Mouse (Mus musculus): ENCODE measurements around the gene Siae. TPM values are rescaled to one million over a fixed set of nuclear protein-coding genes. Genes with fewer than 3 reads are reported as not detected.

Gene Siae
- total RNA-seq, 2 experiments from 2014 or later, result 8.4 to 8.7 TPM

DNA sequence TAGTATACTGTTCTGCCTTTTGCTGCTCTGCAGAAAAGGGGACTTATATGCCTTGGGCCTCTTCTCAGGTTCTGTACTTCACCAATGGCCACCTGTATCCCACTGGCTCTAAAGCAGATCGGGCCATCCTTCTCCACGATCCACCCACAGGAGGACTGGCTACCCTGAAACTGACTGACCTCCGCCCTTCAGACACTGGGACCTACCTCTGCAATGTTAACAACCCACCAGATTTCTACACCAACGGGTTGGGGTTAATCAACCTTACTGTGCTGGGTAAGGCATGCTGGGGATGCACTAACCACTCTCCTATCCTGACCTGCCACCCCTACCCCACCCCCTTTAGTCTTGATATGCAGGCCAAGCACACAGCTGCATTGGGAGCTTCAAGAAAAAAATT lies 15.3 kb upstream of the Siae start:
- intact Hi-C loops (cut with DNase I), result no loop called here
- no peak for DNase-seq (ENCODE audit: low spot score)

DNA sequence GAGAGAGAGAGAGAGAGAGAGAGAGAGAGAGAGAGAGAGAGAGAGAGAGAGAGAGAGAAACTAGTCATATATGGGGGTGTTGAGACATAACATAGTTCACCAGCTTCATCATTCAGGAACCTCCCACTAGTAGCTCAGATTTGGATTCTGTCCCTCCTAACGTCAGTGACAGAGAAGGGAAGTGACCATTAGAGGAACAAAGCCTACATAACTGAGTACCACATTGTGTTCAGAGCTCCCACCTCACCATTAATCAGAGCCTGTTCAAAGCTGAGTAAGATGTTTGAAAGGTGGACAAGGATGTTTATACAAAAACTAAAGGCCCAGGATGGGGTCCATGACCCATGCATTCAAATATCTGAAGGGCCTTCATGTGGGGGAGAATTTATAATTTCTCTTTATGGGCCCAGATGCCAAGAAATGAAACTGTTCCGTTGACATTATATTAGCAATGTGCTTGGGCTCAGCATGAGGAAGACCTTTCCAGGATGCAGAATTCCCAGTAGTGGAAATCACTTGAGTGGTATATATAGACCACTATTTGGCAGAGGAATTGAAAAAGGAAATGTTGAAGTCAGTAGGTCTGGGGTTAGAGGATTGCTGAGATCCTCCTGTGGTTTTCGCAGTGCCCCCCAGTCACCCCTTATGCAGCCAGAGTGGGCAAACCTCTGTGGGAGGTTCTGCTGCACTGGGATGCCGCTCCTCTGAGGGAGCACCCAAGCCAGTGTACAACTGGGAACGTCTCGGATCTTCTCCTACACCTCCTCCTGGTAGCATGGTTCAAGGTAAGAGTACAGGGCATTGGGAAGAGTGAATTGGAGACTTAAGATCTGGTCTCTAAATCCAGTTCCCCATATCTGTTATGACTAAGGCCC lies 14.6 kb upstream of the Siae start:
- intact Hi-C loops (cut with DNase I), result no loop called here
- no peak for DNase-seq (ENCODE audit: low spot score)

DNA sequence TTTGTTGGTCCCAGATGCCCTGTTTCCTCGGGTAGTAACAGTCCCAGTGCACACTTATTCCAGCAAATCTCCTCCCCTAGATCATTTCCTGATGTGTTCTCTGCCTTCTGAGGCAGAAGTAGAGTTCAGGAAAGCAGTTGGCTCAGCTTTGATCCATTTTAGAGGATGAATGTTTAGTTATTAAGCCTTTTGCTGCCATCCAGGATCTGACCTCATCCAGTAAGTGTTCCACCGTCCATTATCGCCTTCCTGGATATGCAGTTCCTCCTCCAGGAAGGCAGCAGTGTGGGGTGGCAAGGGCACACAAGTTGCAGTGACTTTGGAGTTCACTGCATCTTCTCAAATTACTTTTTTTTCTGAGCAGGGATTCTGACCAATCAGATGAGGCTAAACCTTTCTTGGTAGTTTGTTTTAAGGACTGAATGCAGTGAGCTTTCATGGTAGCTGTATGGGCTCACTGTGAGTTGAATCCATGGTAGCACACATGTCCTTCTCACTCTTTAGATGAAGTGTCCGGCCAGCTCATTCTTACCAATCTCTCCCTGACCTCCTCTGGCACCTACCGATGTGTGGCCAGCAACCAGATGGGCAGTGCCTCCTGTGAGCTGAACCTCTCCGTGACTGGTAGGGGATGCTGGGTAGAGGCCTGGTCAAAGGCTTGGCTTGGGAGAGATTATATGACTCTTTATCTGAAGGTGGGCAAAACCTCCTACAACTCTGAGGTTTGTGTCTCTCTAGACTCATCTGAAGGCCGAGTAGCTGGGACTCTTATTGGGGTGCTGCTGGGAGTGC lies 13.5 kb upstream of the Siae start:
- intact Hi-C loops (cut with DNase I), result no loop called here
- DNase-seq (ENCODE audit: low spot score), result no peak

DNA sequence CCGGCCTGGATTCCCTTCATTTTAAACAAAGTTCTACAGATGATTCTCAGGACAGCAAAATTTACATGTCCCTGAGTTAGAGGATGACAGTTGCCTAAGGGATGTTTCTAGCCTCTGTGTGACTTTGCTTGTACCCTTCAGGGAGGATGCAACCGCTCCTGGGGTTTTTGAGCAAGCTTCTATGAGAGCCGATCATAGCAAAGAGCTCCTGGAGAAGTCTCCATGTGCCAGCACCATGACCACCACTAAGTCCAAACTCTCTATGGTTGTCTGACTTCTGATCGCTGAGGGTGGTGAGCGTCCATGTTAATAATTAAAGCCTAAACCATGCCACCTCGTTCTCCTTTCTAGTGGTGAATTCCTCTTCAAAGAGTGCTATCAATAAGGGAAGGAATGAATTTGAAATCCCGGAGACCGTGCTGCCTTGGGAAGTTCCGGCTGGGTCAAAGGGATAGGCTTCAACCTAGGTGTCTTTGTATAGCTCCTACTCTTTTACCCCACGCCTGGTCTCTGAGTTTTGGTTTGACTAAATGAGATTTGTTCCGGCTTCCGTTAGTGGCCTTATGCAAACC lies 11.5 kb upstream of the Siae start:
- DNase-seq (ENCODE audit: low spot score), result no peak
- intact Hi-C loops (cut with DNase I), result loop anchor here (2.0 kb wide), 1 partner anchor 17 kb away; no protein-coding TSS in a partner anchor

DNA sequence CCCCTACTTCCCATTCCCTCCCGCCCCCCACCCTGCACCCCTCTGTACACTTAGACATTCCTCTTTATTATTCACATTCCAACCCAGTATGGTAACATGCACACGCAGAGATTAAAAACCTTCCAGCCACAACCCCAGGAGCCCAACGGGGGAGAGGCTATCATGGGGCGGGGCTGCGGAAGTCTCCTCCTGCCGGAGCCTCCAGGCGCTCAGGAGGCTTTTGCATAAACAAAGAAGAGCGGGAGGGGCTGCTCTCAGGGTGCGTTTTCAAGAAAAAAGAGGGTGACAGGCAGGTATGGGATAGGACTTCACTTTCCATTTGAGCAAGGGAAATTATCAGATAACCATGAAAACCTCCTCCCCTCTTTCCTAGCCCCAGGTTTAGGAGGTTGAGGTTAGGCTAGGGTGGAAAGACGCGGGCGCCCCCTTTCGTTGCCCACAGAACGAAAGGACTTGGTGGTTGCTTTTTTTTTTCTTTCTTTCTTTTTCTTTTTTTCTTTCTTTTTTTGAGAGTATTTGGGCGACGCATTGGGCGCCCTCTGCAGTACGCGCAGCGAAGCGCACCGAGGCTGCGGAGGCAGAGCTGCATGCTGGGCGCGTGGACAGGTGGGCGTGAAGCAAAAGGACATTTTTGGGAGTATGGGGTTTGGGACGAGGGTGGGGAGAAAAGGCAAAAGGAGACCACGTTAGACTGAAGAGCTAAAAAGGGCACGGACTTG lies 10.9 kb upstream of the Siae start:
- intact Hi-C loops (cut with DNase I), result loop anchor here (1.0 to 2.0 kb wide), 2 partner anchors 18 to 82 kb away; no protein-coding TSS in a partner anchor
- DNase-seq (ENCODE audit: low spot score), result peak; percentile 44

DNA sequence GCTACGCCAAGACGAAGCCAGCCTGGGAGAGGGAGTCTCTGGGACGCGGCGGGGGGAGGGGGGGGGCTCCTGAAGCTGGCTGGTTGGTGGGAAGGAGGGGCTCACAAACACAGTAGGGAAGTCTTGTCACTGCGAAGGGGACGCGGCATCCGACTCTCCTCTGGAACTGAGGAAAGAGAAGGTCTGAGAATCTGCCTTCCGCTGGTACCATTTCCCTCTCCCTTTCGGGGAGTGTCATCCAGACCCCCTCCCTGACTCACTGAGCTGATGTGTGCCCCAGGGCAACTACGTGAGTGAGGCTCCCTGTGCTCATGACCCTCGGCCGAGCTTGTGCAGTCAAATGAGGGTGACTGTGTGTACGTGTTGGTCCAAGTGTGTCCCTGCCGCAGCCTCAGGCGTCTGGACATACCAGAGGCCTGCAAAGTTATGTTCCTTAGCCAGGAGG lies 10.3 kb upstream of the Siae start:
- no peak for DNase-seq (ENCODE audit: low spot score)
- intact Hi-C loops (cut with DNase I), result loop anchor here (1.0 to 2.0 kb wide), 2 partner anchors 18 to 83 kb away; no protein-coding TSS in a partner anchor

DNA sequence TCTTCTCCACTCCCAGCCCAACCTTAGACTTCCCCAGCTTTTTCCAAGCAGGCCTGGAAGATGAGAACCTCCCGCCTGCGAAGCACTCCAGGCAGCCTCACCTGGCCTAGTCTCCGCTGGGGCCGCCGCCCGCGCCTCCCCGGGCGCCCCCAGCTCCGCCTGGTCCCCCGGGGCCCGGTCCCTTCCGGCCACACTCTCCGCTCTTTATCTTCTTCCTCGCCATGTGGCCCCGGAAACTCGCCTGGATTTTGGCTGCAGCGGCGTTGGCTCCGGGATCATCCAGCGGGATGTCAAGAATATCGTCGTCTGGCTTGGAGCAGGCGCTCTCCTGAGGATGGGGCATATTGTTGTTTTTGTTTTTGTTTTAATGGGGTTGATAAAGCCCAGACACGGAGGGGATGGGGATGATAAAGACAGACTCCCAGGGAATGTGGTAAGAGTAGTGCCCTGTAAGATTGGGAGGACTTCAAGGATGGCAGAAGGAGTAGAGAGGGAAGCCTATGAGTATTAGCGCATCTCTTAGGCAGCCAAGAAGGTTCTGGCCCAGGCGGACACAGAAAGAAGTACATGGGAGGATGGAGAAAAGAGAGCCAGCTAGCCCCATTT lies 9.5 kb upstream of the Siae start:
- no peak for DNase-seq (ENCODE audit: low spot score)
- intact Hi-C loops (cut with DNase I), result loop anchor here (1.0 to 2.0 kb wide), 3 partner anchors 19 to 84 kb away; no protein-coding TSS in a partner anchor

DNA sequence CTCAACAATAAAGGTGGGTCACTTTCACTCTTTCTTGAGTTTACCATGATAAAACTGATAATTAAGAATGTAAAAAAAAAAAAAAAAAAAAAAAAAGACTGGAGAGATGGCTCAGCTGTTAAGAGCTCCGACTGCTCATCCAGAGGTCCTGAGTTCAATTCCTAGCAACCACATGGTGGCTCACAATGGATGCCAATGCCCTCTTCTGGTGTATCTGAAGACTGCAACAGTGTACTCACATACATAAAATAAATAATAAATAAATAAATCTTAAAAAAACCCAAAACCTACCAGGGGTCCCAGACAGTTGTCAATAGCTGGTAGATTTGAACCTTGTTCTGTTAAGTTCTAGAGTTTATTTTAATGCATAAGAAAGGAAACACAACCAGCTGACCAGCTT lies 8.6 kb upstream of the Siae start:
- intact Hi-C loops (cut with DNase I), result loop anchor here (2.0 kb wide), 1 partner anchor 68 kb away; no protein-coding TSS in a partner anchor
- no peak for DNase-seq (ENCODE audit: low spot score)

DNA sequence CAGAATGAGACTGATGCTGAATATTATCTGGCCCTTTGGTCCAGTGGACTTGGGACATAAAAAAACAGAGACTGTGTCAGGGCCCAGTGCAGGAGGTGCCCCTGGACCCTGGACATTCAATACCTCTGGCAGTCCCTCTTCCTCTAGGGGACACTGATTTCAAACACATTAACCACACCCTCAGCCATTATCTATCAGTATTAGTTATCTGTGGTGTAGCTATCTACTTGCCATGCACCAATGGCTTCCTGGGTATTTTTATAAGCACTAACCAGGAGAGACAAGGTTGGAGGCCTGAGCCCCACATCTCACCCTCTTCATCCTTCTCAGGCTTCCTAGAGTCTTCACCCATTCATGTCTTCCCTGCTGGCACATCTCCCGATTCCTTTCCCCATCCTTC lies 5.1 kb upstream of the Siae start:
- DNase-seq (ENCODE audit: low spot score), result no peak
- intact Hi-C loops (cut with DNase I), result no loop called here

DNA sequence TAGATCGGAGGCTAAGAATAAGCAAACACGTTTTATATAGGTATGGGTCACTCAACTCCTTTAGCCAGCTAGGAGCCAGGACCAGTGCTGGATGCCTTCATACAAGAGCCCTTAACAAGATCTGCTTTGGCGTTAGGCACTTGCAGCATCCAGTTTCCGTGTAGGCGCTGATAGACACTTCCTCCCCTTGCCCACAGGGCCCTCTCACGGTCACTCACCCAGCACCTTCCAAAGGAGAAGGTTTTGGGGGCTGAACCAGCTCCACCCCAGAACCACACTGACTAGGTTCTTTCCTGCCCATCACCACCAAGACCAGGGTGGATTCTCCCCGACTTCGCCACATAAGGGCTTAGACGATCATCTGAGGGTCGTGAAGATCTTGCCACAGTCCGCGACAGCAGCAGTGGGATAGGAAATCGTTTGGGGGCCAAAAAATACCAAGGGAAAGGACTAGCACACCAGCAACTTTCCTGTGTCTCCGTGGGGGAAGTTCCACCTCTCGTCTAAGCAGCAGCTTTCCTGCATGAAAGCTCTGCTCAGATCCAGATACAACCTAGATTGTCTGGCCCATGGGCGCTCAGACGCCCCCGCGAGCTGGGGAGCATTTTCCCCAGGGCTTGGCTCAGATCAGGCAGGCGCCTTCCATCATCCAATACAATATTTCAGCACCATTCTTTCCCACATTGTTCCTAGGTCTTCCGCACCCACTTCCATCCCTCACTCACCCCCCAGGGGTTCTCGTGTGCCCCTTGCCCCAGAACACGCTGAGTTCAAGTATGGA lies 3.6 kb upstream of the Siae start:
- no peak for DNase-seq (ENCODE audit: low spot score)
- intact Hi-C loops (cut with DNase I), result loop anchor here (2.0 kb wide), 1 partner anchor 15 kb away; no protein-coding TSS in a partner anchor

DNA sequence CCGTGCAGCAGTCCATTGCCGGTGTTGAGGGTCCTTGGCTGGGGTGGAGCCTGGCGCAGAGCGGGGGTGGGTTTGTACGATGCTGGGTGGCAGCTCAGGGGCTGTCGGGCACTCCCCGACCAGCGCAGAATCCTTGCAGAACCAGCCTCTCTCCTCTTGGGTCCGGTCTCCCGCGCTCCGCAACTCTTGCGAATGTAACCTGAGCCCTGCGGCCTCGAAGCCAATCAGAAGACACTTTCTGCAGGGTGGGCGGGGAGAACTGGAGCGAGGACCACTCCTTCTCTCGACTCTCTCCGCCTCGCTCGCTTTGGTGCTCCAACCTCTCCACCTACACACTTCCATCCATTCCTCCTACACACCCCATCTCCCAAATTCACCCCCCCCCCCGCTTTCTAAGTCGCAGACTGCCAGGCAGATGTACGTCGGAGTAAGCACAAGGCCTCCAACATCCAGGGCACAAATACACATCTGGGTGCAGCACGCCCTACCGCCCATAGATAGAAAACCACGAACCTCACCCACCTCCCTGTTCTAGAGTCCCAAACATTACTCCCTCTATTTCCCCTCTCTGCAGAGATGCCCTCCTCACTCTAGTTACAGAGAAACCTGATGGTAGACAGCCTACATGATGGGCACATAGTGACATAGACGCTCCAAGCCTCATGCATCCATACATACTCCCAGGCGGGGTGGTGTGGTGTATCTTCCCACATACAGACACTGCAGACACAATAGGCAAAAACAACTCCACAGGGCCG lies 2.8 kb upstream of the Siae start, which contains the start of gene Nrgn:
Nrgn (minus strand) TSS at position 369 of the 758 bp plus-strand sequence.
- intact Hi-C loops (cut with DNase I), result loop anchor here (2.0 kb wide), 1 partner anchor 14 kb away; no protein-coding TSS in a partner anchor
- DNase-seq (ENCODE audit: low spot score), result peak; percentile 69

DNA sequence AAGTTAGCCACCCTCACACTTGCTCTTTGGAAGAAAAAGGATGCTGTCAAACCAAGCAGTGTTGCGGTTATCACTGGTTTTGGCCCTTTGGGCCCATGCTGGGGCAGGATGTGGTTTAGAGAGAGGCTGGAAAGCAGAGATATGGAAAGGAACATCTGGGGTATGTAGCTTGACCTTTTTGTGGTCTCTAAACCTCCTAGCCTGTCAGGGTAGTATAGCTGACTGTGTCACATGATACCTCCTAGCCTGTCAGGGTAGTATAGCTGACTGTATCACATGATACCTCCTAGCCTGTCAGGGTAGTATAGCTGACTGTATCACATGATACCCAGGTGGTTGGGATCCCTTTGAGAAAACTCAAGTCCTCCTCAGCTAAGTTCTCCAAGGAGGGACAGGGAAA lies 1.2 kb upstream of the Siae start:
- DNase-seq (ENCODE audit: low spot score), result no peak
- intact Hi-C loops (cut with DNase I), result no loop called here

DNA sequence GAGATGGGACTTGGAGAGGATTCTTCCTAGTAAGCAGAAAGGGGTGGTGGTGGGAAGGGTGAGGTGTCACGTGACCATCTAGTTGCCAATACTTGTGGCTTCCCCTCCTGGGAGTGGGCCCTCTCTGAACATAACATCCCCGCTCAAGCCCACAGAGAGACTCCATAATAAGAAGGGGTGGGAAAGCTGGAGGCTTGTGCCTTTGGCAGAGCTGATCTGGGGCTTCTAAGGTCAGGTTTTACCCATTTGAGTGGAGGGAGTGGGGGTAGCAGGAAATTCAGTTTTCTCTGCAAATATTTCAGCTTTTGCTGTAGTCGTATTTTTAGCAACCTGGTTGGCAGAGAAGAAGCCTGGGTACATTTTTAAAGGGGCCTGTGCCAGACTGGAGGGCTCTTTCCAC lies 868 bp downstream of the Siae start:
- DNase-seq (ENCODE audit: low spot score), result no peak
- intact Hi-C loops (cut with DNase I), result no loop called here

DNA sequence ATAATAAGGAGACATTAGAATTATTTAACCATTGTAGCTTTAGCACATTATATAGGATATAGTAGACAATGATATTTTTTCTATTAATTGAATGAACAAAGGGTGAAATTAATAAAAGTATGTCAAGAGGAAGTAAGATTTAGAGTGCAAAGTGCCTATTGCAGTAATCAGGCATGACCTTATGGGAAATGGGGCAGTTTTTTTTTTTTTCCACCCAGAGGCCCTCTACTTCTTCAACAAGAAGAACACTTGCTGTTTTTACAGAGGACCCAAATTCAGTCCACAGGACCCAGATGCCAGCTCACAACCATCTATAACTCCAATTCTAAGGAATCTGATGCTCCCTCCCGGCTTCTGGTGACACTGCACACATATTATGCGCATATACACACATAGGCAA lies 5.1 kb downstream of the Siae start:
- intact Hi-C loops (cut with DNase I), result no loop called here
- no peak for DNase-seq (ENCODE audit: low spot score)

DNA sequence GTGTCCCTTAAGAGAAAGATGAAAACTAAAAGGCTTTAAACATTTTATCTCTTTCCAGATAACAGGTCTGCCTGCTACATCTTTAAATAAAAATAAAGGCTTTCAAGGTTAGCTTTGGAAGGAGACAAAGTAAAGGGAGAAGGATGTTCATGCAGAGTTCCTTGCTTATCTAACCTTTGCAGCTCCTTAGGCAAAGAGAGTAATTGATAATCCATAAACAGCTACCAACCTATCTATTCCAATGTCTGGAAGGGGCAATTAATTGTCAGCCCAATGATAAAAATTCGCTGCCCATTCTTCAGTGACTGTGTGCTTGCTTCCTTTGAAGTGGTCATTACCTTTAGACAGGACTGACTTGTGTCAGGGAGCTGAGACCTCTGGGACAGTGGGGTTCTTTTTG lies 8.3 kb downstream of the Siae start:
- no peak for DNase-seq (ENCODE audit: low spot score)
- intact Hi-C loops (cut with DNase I), result no loop called here

DNA sequence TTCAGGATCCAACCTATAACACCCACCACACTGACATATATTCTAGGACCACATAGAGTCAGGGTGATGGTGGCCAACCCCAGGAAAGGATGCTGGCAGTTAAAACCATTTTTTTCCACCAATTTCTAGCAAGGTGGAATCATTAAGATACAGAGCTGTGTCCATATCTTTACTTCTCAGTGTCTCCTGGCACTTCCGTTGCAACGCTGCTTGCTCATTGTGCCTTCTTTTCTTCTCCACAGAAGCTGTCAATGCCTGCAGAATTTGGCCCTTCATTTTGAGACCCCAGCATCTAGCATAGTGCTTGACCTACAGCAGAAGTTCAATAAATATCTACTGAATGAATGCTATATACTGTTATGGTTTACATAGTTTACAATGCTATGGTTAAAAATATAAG lies 11.5 kb downstream of the Siae start:
- DNase-seq (ENCODE audit: low spot score), result no peak
- intact Hi-C loops (cut with DNase I), result loop anchor here (2.0 to 5.0 kb wide), 2 partner anchors 14 to 45 kb away; partner anchors contain the start of genes Nrgn and Spa17

DNA sequence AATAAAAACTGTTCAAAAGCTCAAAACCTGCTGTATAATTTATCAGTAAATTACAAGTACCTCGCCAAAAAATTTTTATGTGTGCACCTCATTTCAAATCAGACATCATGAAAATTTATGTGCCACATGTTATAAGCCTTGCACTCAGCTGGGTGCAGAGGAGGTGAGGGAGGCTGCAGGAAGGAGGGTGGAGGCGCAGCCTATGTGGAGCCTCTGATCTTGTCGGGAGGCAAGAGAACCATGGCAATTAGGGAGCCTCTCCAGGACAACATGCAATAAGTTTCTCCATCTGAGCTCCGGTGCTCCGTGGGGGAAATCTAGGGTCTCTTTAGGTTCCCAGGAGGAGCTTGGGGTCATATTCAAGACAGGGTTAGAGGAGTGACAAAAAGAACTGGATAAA lies 12.0 kb downstream of the Siae start:
- intact Hi-C loops (cut with DNase I), result loop anchor here (2.0 to 5.0 kb wide), 2 partner anchors 15 to 45 kb away; partner anchors contain the start of genes Nrgn and Spa17
- no peak for DNase-seq (ENCODE audit: low spot score)
